Mouse (Mus musculus): ENCODE results near the gene Tdrd9. TPM values are rescaled to one million over a fixed set of nuclear protein-coding genes. Genes with fewer than 3 reads are reported as not detected.

Tdrd9 gene
- polyA plus RNA-seq, 1 experiment from 2014 or later = 0.79 TPM

DNA sequence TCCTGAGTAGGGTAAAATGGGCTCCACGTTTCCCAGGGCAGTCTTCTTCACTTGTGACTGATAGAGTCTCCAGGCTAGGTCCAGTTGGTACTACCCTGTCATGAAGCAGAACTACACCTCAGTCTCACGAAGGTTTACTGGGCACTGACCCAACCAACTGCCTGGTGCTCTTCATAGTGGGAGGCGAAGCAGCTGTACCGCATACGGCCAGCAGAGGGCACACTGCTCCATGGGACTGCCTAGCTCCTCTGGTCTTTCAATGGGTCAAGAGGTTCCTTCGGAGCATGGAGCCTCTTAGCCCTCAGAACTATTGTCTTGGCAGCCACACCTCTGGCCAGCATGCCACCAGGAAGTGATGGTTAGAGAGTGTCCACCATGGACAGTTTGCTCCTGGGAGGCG lies 142.4 kb downstream of the Tdrd9 start:
- H3K4me3 ChIP-seq = no peak overlapping the region
- no peaks in the 10 kb centered on the region for H3K9me3 ChIP-seq
- H3K4me1 ChIP-seq = 0 out of 2 replicates have a peak, but pooled peaks cover 5% of the 10 kb centered on the region
- peak; percentile 41 for ATAC-seq (ENCODE audit: low FRiP score, low read depth)
- H3K9ac ChIP-seq (replicated peaks) = no peak overlapping the region
- 9% methylated on average over 7 of the region's 7 CpGs for WGBS
- peaks cover 36% of the 10 kb centered on the region for H3K27me3 ChIP-seq
- no peak overlapping the region for H3K4me2 ChIP-seq (replicated peaks)
- H3K27ac ChIP-seq (replicated peaks) = no peak overlapping the region
- H3K36me3 ChIP-seq = no peaks in the 10 kb centered on the region

GRCm38 (mm10) chr12:112117006-112117405 lies 145.6 kb downstream of the Tdrd9 start:
- H3K27ac ChIP-seq (replicated peaks) = no peak overlapping the region
- H3K4me1 ChIP-seq = 0 out of 2 replicates have a peak, but pooled peaks cover 5% of the 10 kb centered on the region
- no peaks in the 10 kb centered on the region for H3K9me3 ChIP-seq
- WGBS = 79% methylated on average over 5 of the region's 5 CpGs
- ATAC-seq (ENCODE audit: low FRiP score, low read depth) = no peak
- H3K9ac ChIP-seq (replicated peaks) = no peak overlapping the region
- H3K4me2 ChIP-seq (replicated peaks) = no peak overlapping the region
- no peak overlapping the region for H3K4me3 ChIP-seq
- H3K27me3 ChIP-seq = peaks cover 33% of the 10 kb centered on the region
- no peaks in the 10 kb centered on the region for H3K36me3 ChIP-seq

- Histone ChIP-seq H3K9ac (replicated peaks) (no peak overlapping the region), H3K36me3 (no peaks in the 10 kb centered on the region), H3K27me3 (peaks cover 27% of the 10 kb centered on the region), H3K9me3 (no peaks in the 10 kb centered on the region), H3K4me2 (replicated peaks) (no peak overlapping the region), H3K4me3 (no peak overlapping the region), H3K4me1 (0 out of 2 replicates have a peak, but pooled peaks cover 5% of the 10 kb centered on the region), H3K27ac (replicated peaks) (no peak overlapping the region)
- no peak for ATAC-seq (ENCODE audit: low FRiP score, low read depth)
- WGBS = 80% methylated on average over 7 of the region's 7 CpGs
Measured at GRCm38 (mm10) chr12:112117649-112118048, 146.3 kb downstream of the Tdrd9 start.

Small RNAs within 50 kb of the gene (microRNA-seq; reads per million reads assigned to microRNA genes)
- gene Mir3073a (not detected), gene Mir3073b (not detected)

Other genes starting within 250 kb of the Tdrd9 start
- gene Klc1, start 212.7 kb upstream of the Tdrd9 start, polyA plus RNA-seq (2016; fragmentation: Nextera tagmentation; extraction: Ambion mirVana) = 382 and 402 TPM in 2 replicates
- gene Xrcc3, start 157.7 kb upstream of the Tdrd9 start, polyA plus RNA-seq (2016; fragmentation: Nextera tagmentation; extraction: Ambion mirVana) = 7.4 and 7.9 TPM in 2 replicates
- gene Zfyve21, start 157.4 kb upstream of the Tdrd9 start, polyA plus RNA-seq (2016; fragmentation: Nextera tagmentation; extraction: Ambion mirVana) = 54.1 and 57.5 TPM in 2 replicates
- 11.6 and 12.8 TPM in 2 replicates for gene Ppp1r13b, start 63.4 kb upstream of the Tdrd9 start, polyA plus RNA-seq (2016; fragmentation: Nextera tagmentation; extraction: Ambion mirVana)
- gene Atp5mpl, start 4.6 kb upstream of the Tdrd9 start, polyA plus RNA-seq (2016; fragmentation: Nextera tagmentation; extraction: Ambion mirVana) = 589 and 602 TPM in 2 replicates
- gene Rd3l, start 9.8 kb downstream of the Tdrd9 start, polyA plus RNA-seq (2016; fragmentation: Nextera tagmentation; extraction: Ambion mirVana) = not detected in 2 replicates
- 0.51 and 0.56 TPM in 2 replicates for gene Aspg, start 135.1 kb downstream of the Tdrd9 start, polyA plus RNA-seq (2016; fragmentation: Nextera tagmentation; extraction: Ambion mirVana)
- 10.0 and 10.1 TPM in 2 replicates for gene Kif26a, start 174.6 kb downstream of the Tdrd9 start, polyA plus RNA-seq (2016; fragmentation: Nextera tagmentation; extraction: Ambion mirVana)

Data from midbrain, embryonic 12.5 days (tissue).